Mouse (Mus musculus) embryo, embryonic 10 days (tissue): ENCODE results near the gene Rsu1.
A peak's percentile ranks its signal among the peaks of the same experiment; 100 is the strongest.

Experiments used
- DNase-seq: peaks from one replicate; pipeline ENCODE4 v3.0.0-alpha.2; 2015; ENCODE audit warnings: low spot score

The Rsu1 gene

GRCm38 (mm10) chr2:13271165-13271957 lies at the start of gene Rsu1:
Gene Rsu1 (minus strand): TSS chr2:13271415.
- peak; percentile 100 for DNase-seq

GRCm38 (mm10) chr2:13303376-13303775 lies 32.2 kb upstream of the Rsu1 start:
- no peak for DNase-seq

- peak; percentile 67 for DNase-seq
These were observed 27.8 kb upstream of the Rsu1 start for GRCm38 (mm10) chr2:13299031-13299430.

DNA sequence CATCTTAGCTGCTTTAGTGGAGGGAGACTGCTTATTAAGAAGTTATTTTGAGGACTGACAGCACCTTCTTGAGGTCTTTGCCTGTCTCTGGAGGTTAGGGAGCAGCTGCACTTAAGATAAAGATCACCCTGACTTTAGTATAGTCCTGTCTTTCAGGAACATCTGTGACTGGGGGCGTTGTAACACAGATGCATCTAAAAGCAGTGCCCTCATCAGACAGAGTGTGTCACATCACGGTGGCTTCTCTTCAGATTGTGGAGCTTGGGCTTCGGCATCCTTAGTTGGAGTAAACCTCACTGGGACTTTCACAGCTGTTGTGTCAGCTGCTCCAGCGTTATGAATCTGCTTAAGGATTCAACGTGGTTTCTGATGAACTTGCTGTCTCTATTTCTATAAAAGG lies 26.5 kb upstream of the Rsu1 start:
- no peak for DNase-seq

DNA sequence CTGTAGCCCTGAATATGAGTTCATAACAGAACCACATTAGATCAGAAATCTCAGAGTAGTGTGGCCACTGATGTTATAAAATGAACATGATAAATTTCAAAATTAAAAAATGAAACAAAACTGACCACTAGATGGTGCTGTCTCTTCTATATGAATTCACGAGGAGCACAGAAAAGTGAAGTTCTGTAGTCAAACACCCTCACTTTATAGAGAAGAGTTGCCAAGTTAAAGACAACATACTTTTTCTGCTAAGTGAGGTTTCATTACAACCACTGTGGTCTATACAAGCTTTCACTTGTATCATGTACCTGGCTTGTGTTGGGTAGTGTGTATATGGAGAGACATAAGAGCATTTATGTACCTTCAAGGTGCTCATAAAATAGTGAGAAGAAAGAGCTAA lies 19.4 kb upstream of the Rsu1 start:
- DNase-seq: peak; percentile 54

- no peak for DNase-seq
These were observed 18.9 kb upstream of the Rsu1 start for GRCm38 (mm10) chr2:13290070-13290469.

GRCm38 (mm10) chr2:13278114-13278862 lies 7.1 kb upstream of the Rsu1 start:
- DNase-seq: peak; percentile 49

- DNase-seq: no peak
These were observed 4.7 kb upstream of the Rsu1 start for GRCm38 (mm10) chr2:13275874-13276273.

DNA sequence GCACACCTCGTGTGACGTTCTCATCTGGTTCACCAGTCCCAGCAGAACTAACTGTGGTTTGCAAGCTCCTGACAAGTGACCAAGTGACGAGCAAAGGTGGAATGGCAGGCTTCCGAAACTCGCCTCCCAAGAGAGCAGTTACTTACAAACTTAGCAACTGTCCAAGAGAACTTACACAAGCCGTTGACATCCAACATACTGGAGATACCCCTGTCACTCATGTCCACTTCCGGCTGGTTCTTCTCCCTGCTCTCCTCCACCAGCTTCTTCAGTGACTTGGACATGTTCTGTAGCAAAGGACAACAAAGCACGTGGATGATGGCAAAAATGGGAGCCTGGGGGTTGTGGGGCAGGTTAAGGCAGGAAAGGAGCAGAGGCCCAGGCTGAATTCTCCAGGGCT lies 479 bp downstream of the Rsu1 start:
- no peak for DNase-seq

- no peak for DNase-seq
These were observed 2.4 kb downstream of the Rsu1 start for GRCm38 (mm10) chr2:13268681-13269293.

DNA sequence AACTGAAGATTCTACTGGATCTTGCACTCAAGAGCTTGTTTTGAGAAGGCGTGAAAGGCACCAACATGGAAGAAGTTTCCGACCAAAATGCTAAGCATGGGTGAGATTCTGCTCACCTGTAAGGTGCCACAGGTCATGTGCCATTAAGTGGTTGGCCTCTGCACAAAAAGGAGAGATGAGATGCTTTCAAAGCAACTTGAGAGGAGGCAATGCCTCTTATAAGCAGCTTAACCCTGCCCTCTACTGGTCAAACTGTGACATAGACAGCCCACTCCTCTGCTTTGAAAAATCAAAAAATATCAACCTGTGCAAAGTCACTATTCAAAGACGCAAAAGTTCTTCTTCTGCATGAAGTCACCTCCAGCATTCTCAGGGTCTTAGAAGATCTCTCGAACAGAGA lies 6.3 kb downstream of the Rsu1 start:
- peak; percentile 81 for DNase-seq

DNA sequence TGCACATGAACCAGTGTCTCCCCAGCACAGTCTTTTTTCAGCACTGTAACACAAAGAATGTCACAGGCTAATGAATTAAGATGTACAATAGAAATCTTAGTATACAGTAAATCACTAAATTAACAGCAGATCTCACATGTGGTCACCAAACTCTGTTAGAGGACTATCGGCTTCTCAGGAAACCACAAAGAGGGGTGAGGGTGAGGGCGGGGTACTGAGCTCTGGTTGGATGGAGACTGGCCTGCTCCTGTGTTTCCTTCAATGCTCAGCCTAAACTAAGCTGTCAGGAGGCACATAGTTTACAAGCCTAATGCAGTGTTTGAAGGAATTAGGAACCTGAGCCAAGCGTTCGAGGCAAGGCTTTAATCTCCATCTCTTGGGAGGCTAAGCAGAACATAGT lies 8.1 kb downstream of the Rsu1 start:
- no peak for DNase-seq

DNA sequence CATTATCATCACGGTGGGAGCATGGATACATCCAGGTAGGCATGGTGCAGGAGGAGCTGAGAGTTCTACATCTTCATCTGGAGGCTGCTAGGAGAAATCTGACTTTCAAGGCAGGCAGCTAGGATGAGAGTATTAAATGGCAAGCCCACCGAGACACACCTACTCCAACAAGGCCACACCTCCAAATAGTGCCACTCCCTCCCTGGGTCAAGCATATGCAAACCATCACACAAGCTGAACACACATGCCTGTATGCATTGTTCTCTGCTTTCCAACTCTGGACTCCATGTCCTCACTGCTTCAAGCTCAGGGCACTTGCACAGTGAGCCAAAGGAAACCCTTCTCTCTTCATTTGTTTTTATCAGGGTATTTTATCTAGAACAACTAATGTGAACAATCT lies 12.6 kb downstream of the Rsu1 start:
- no peak for DNase-seq

- no peak for DNase-seq
These were observed 30.5 kb downstream of the Rsu1 start for GRCm38 (mm10) chr2:13240711-13241110.

GRCm38 (mm10) chr2:13237140-13237901 lies 33.9 kb downstream of the Rsu1 start:
- DNase-seq: peak; percentile 74

GRCm38 (mm10) chr2:13235696-13236095 lies 35.5 kb downstream of the Rsu1 start:
- no peak for DNase-seq

DNA sequence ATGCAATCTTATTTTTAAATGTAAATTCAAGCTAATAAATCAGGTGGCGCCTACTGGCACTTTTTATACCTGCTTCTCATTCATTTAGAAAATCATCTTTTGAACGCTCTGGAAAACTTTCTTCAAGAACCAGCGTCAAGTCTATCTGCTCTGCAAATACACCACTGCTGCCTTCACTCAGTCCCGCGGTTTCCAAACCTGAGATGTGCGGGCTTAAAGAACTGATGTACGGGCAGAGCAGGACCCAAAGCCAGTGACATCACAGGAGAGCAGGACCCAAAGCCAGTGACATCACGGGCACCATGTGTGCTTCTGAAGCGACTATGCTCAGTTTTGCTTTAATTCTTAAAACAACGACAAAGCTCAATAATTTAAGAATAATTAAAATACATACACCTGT lies 36.4 kb downstream of the Rsu1 start:
- DNase-seq: peak; percentile 11

GRCm38 (mm10) chr2:13233902-13234301 lies 37.3 kb downstream of the Rsu1 start:
- DNase-seq: peak; percentile 38

DNA sequence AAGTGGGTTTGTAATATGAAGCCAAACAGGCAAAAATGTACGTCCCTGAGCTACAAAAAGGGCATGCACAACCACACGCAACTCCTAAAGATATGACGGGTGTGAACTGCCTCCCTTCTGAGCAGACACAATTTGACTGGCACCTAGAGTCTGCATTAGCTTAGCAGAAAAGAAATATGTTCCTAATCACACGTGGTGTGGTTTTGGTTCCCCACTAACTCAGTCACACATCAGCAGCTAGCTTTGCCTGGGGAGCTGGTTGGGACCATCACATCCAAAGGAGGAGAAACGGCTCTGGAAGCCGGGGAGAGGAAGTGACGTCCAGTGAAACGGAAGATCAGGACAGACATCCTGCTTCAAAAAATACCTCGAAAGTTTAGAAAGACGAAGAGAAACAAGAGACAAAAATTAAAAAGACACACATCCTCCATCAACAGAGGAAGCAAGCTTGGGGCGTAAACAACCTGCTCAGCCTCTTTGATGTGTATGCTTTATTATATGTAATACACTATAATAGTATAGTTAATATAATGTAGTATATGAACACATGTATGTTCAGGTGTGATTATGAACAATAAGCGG lies 37.9 kb downstream of the Rsu1 start:
- DNase-seq: no peak

GRCm38 (mm10) chr2:13232305-13232704 lies 38.9 kb downstream of the Rsu1 start:
- DNase-seq: no peak

GRCm38 (mm10) chr2:13229686-13230085 lies 41.5 kb downstream of the Rsu1 start:
- DNase-seq: no peak

GRCm38 (mm10) chr2:13226031-13226430 lies 45.2 kb downstream of the Rsu1 start:
- no peak for DNase-seq
